Mouse (Mus musculus) CH12.LX (cell line): ENCODE measurements around the gene Far1.

Source experiments
- CTCF ChIP-seq, 2 experiments: IDR thresholded peaks in 1 of 2; conservative IDR thresholded peaks in 1 of 2; 2 replicates each; pipeline ENCODE4 v1.5.1; 2011 to 2012; ENCODE audit warnings: low read depth in 2 of 2, low read length in 2 of 2, improper control_type of control experiment in 1 of 2, inconsistent platforms in 1 of 2, mild to moderate bottlenecking in 1 of 2, moderate library complexity in 1 of 2
- EP300 ChIP-seq: IDR thresholded peaks from 2 replicates; pipeline ENCODE4 v1.6.1; 2011; ENCODE audit warnings: low read length, improper control_type of control experiment
- POLR2A ChIP-seq: IDR thresholded peaks from 2 replicates; pipeline ENCODE4 v1.6.1; 2011; ENCODE audit warnings: low read depth, mild to moderate bottlenecking, improper control_type of control experiment, low read length

GRCm38 (mm10) chr7:113619768-113620167, 106.1 kb downstream of the Far1 start:
- TF ChIP-seq CTCF (conservative IDR thresholded peaks at IDR 0.05 in 1 of 2, IDR thresholded peaks at IDR 0.05 in 1 of 2; ENCODE audit: low read depth in 2 of 2, low read length in 2 of 2) (no peak), POLR2A (no peak), EP300 (no peak)
